Mouse (Mus musculus): ENCODE measurements around the gene Mccc1.

- no peak for TF ChIP-seq POLR2A (IDR thresholded peaks at IDR 0.05; ENCODE audit: borderline replicate concordance, low read depth, low read length)
- TF ChIP-seq CTCF (IDR thresholded peaks at IDR 0.05; ENCODE audit: low read depth, low read length) = no peak
Measured at GRCm38 (mm10) chr3:35924007-35924406, 76.5 kb downstream of the Mccc1 start.

Measured in bone marrow macrophage, adult 2 months (primary cell).